Mouse (Mus musculus): Measurements from ENCODE around the gene Mid1.
"Not testable (repeated sequence)": the region's sequence is repeated elsewhere in the genome, so short reads cannot be mapped to it uniquely, and the experiment has no call there.

DNA sequence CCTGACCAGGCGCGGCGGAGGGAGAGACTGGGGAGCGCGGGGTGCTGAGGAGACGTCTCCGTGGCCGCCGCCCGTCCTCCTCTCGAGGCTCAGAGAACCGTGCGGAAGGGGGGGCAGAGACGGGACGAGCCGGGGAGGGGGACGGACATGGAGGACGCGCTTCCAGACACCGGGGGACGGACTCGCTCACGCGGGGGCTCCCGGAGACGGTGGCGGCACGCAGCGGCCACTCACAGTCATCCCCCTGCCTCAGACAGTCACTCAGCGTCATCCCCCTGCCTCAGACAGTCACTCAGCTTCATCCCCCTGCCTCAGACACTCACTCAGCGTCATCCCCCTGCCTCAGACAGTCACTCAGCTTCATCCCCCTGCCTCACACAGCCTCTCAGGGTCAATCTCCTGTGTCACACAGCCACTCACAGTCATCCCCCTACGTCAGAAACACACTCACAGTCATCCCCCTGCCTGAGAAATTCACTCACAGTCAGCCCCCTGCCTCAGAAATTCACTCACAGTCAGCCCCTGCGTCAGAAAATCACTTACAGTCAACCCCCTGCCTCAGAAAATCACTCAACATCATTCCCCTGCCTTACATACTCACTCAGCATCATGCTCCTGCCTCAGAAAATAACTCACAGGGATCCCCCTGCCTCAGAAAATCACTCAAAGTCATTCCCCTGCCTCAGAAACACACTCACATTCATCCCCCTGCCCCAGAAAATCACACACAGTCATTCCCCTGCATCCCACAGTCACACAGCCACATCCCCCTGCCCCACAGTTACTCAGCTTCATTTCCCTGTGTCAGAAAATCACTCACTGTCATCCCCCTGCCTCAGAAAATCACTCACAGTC lies 309.2 kb downstream of the Mid1 start:
- not testable (repeated sequence) for TF ChIP-seq FLI1 (IDR thresholded peaks at IDR 0.05; ENCODE audit: low read length); GATA1 (IDR thresholded peaks at IDR 0.05; ENCODE audit: borderline replicate concordance, low read length)
